14 mouse cellular contexts compared by ENCODE assay signal in genomic region chr3:148945534-148945933, GRCm38 (mm10). TPM values are rescaled to one million over a fixed set of nuclear protein-coding genes. Genes with fewer than 3 reads are reported as not detected.
DNase-seq lines count a peak whose midpoint lies in the region; ATAC-seq and TF ChIP-seq lines count a peak whose summit lies in the region.
"Had no signal": no experiment of that assay in that cellular context is flagged by ENCODE, and none has a peak within 500 bp of the region (broad histone marks: within the 10 kb centered on the region; RNA-seq: fewer than 3 reads in every experiment).

No protein-coding gene starts in this region.

- 37% methylated on average over 8 of the region's 8 CpGs for WGBS in embryonic facial prominence, embryonic 14.5 days
- WGBS in embryonic facial prominence, embryonic 10.5 days = 42% methylated on average over 8 of the region's 8 CpGs
- 34% methylated on average over 8 of the region's 8 CpGs for WGBS in heart, postnatal 0 days
- WGBS in forebrain, embryonic 16.5 days = 11% methylated on average over 8 of the region's 8 CpGs
- WGBS in midbrain, embryonic 16.5 days = 8% methylated on average over 8 of the region's 8 CpGs
- WGBS in lung, adult 2 months = 49% methylated on average over 8 of the region's 8 CpGs

- peaks cover 16% of the 10 kb centered on the region for H3K4me1 ChIP-seq in embryonic facial prominence, embryonic 14.5 days (ENCODE audit: control insufficient read depth, insufficient read depth, low read length)
- peaks cover 40% of the 10 kb centered on the region for H3K4me1 ChIP-seq in embryonic facial prominence, embryonic 10.5 days
- H3K4me1 ChIP-seq in heart, postnatal 0 days (ENCODE audit: control insufficient read depth, insufficient read depth) = peaks cover 8% of the 10 kb centered on the region
- H3K4me1 ChIP-seq in forebrain, embryonic 16.5 days (replicated peaks; ENCODE audit: control insufficient read depth, insufficient read depth, low read length) = peaks cover 41% of the 10 kb centered on the region
- H3K4me1 ChIP-seq in midbrain, embryonic 16.5 days (ENCODE audit: control insufficient read depth, insufficient read depth, low read length) = peaks cover 40% of the 10 kb centered on the region
- H3K4me1 ChIP-seq in lung, adult 2 months (ENCODE audit: control insufficient read depth, insufficient read depth, low read length) = peaks cover 3% of the 10 kb centered on the region

- H3K36me3 ChIP-seq in embryonic facial prominence, embryonic 14.5 days (ENCODE audit: control insufficient read depth, insufficient read depth, low read length) = no peaks in the 10 kb centered on the region
- no peaks in the 10 kb centered on the region for H3K36me3 ChIP-seq in embryonic facial prominence, embryonic 10.5 days (replicated peaks)
- H3K36me3 ChIP-seq in heart, postnatal 0 days (replicated peaks; ENCODE audit: control insufficient read depth, insufficient read depth, low read length) = no peaks in the 10 kb centered on the region
- no peaks in the 10 kb centered on the region for H3K36me3 ChIP-seq in forebrain, embryonic 16.5 days (ENCODE audit: control insufficient read depth, insufficient read depth)
- H3K36me3 ChIP-seq in midbrain, embryonic 16.5 days (ENCODE audit: control insufficient read depth, insufficient read depth, low read length) = no peaks in the 10 kb centered on the region

- H3K27me3 ChIP-seq in embryonic facial prominence, embryonic 14.5 days (replicated peaks; ENCODE audit: control insufficient read depth, insufficient read depth, low read length) = no peaks in the 10 kb centered on the region
- no peaks in the 10 kb centered on the region for H3K27me3 ChIP-seq in embryonic facial prominence, embryonic 10.5 days (replicated peaks; ENCODE audit: low read depth, poor library complexity, severe bottlenecking)
- H3K27me3 ChIP-seq in heart, postnatal 0 days (ENCODE audit: control insufficient read depth, insufficient read depth, low read length) = no peaks in the 10 kb centered on the region
- H3K27me3 ChIP-seq in forebrain, embryonic 16.5 days (replicated peaks; ENCODE audit: control insufficient read depth, insufficient read depth, low read length) = no peaks in the 10 kb centered on the region
- no peaks in the 10 kb centered on the region for H3K27me3 ChIP-seq in midbrain, embryonic 16.5 days (ENCODE audit: control insufficient read depth, insufficient read depth, low read depth, low read length)

- no peak for TF ChIP-seq CTCF in heart, postnatal 0 days (IDR thresholded peaks at IDR 0.05; ENCODE audit: low read depth)
- TF ChIP-seq CTCF in lung, adult 2 months (IDR thresholded peaks at IDR 0.05; ENCODE audit: insufficient read depth, low read length) = no peak

- H3K27ac ChIP-seq in embryonic facial prominence, embryonic 14.5 days (replicated peaks; ENCODE audit: low read depth, low read length) = no peak overlapping the region
- no peak overlapping the region for H3K27ac ChIP-seq in embryonic facial prominence, embryonic 10.5 days (replicated peaks)
- no peak overlapping the region for H3K27ac ChIP-seq in heart, postnatal 0 days (ENCODE audit: low read depth)
- peak overlapping the region; percentile 12; the same call in 1 of the 2 replicates for H3K27ac ChIP-seq in forebrain, embryonic 16.5 days (ENCODE audit: low read length)
- peak overlapping the region; percentile 10 for H3K27ac ChIP-seq in midbrain, embryonic 16.5 days (ENCODE audit: low read length)

- no peak for TF ChIP-seq POLR2A in lung, adult 2 months (IDR thresholded peaks at IDR 0.05; ENCODE audit: borderline replicate concordance, extremely low read depth, low read depth, low read length)

- H3K4me3 ChIP-seq in embryonic facial prominence, embryonic 14.5 days (ENCODE audit: low read depth, low read length) = no peak overlapping the region
- no peak overlapping the region for H3K4me3 ChIP-seq in embryonic facial prominence, embryonic 10.5 days
- no peak overlapping the region for H3K4me3 ChIP-seq in heart, postnatal 0 days (ENCODE audit: low read depth, low read length)
- H3K4me3 ChIP-seq in forebrain, embryonic 16.5 days (replicated peaks; ENCODE audit: low read length) = 0 out of 2 replicates have a peak overlapping the region, but pooled peaks have one; percentile 3
- no peak overlapping the region for H3K4me3 ChIP-seq in midbrain, embryonic 16.5 days (ENCODE audit: low read depth, low read length)
- no peak overlapping the region for H3K4me3 ChIP-seq in lung, adult 2 months (replicated peaks; ENCODE audit: extremely low read depth, low read depth, low read length)

- intact Hi-C loops in heart, postnatal 10 days (cut with DNase I) = no loop called here

- H3K9ac ChIP-seq in embryonic facial prominence, embryonic 14.5 days (ENCODE audit: low read depth, low read length) = no peak overlapping the region
- H3K9ac ChIP-seq in heart, postnatal 0 days (replicated peaks; ENCODE audit: low read depth, low read length) = no peak overlapping the region
- peak overlapping the region; percentile 25; the same call in 1 of the 2 replicates for H3K9ac ChIP-seq in forebrain, embryonic 16.5 days (replicated peaks; ENCODE audit: low read depth, low read length)
- H3K9ac ChIP-seq in midbrain, embryonic 16.5 days (ENCODE audit: low read depth, low read length) = no peak overlapping the region

- H3K4me2 ChIP-seq in embryonic facial prominence, embryonic 14.5 days (ENCODE audit: low read depth, low read length) = peak overlapping the region; percentile 3; the same call in 1 of the 2 replicates
- H3K4me2 ChIP-seq in heart, postnatal 0 days (ENCODE audit: low read depth, low read length) = peak overlapping the region; percentile 32
- peak overlapping the region; percentile 26 for H3K4me2 ChIP-seq in forebrain, embryonic 16.5 days (ENCODE audit: low read length)
- H3K4me2 ChIP-seq in midbrain, embryonic 16.5 days (ENCODE audit: low read length) = peak overlapping the region; percentile 31
- H3K4me2 ChIP-seq: liver, embryonic 11.5 days had no signal

- no peak for DNase-seq in embryonic facial prominence, embryonic 14.5 days (ENCODE audit: low spot score)
- DNase-seq in embryonic facial prominence, embryonic 10.5 days (ENCODE audit: low spot score) = no peak
- DNase-seq in heart, postnatal 0 days (ENCODE audit: low spot score) = no peak
- no peak for DNase-seq in heart, postnatal 10 days
- no peak for DNase-seq in lung, adult 2 months
- no peak for DNase-seq in urinary bladder, adult 2 months (ENCODE audit: low spot score)
- DNase-seq: cerebellum, adult 8-10 months; kidney, postnatal 36 days; lung, postnatal 36 days; right cerebral cortex, adult 18-20 months; thymus, adult 18-20 months had no signal

- no peaks in the 10 kb centered on the region for H3K9me3 ChIP-seq in embryonic facial prominence, embryonic 14.5 days (ENCODE audit: control insufficient read depth, low read length)
- no peaks in the 10 kb centered on the region for H3K9me3 ChIP-seq in embryonic facial prominence, embryonic 10.5 days
- no peaks in the 10 kb centered on the region for H3K9me3 ChIP-seq in heart, postnatal 0 days (replicated peaks; ENCODE audit: control insufficient read depth, low read length)
- H3K9me3 ChIP-seq in forebrain, embryonic 16.5 days (ENCODE audit: control insufficient read depth, low read length) = no peaks in the 10 kb centered on the region
- H3K9me3 ChIP-seq in midbrain, embryonic 16.5 days (replicated peaks; ENCODE audit: control insufficient read depth, low read length, poor library complexity, severe bottlenecking) = no peaks in the 10 kb centered on the region

- no peak for TF ChIP-seq EP300 in heart, postnatal 0 days (IDR thresholded peaks at IDR 0.05; ENCODE audit: low read depth)

- no peak for ATAC-seq in embryonic facial prominence, embryonic 14.5 days (ENCODE audit: low read depth)
- ATAC-seq in heart, postnatal 0 days (ENCODE audit: insufficient read depth, low read depth) = no peak
- ATAC-seq in forebrain, embryonic 16.5 days = peak; percentile 46; the same call in 1 of the 2 replicates
- no peak for ATAC-seq in midbrain, embryonic 16.5 days

RNA-seq across cellular contexts. Expression of gene Adgrl2, which starts 44.8 kb away (rescaled TPM):
- 80.2 and 91.6 TPM in 2 replicates for polyA plus RNA-seq in embryonic facial prominence, embryonic 14.5 days (2014; fragmentation: Nextera tagmentation; extraction: Ambion mirVana)
- 74.0 and 77.6 TPM in 2 replicates for polyA plus RNA-seq in embryonic facial prominence, embryonic 10.5 days (2016; fragmentation: Nextera tagmentation; extraction: Ambion mirVana)
- 32.7 and 59.4 TPM in 2 replicates for total RNA-seq in heart, postnatal 0 days (2014; rRNA removed; ENCODE audit: low replicate concordance)
- polyA plus RNA-seq in heart, postnatal 0 days (2015; fragmentation: Nextera tagmentation; extraction: Ambion mirVana) = 25.6 and 26.6 TPM in 2 replicates
- 100 to 1,000 TPM; 102 to 112 TPM for total RNA-seq in heart, postnatal 10 days (2021)
- 132 and 139 TPM in 2 replicates for polyA plus RNA-seq in forebrain, embryonic 16.5 days (2015; fragmentation: Nextera tagmentation; extraction: Ambion mirVana)
- 117 and 119 TPM in 2 replicates for polyA plus RNA-seq in midbrain, embryonic 16.5 days (2015; fragmentation: Nextera tagmentation; extraction: Ambion mirVana)
- 92.7 and 94.3 TPM in 2 replicates for polyA plus RNA-seq in lung, adult 2 months (2012; rRNA removed)
- 49.9 and 63.4 TPM in 2 replicates for polyA plus RNA-seq in urinary bladder, adult 2 months (2012; rRNA removed)

Comparison
In these comparisons a context has a peak if more than half of its experiments do, and no peak if none do; other contexts are left out.
1. H3K27ac ChIP-seq: peak in forebrain, embryonic 16.5 days (single experiment) and midbrain, embryonic 16.5 days (single experiment); none in embryonic facial prominence, embryonic 14.5 days (single experiment), embryonic facial prominence, embryonic 10.5 days (single experiment) and heart, postnatal 0 days (single experiment).
2. Peak in every context shown above with its lines, with median percentiles within 50 percentile points of each other: H3K4me2 ChIP-seq.